Mouse (Mus musculus) activated CD4-positive, CD25-positive, alpha-beta regulatory T cell, adult 4 months (primary cell): ENCODE data around the gene Med29. TPM values are rescaled to one million over a fixed set of nuclear protein-coding genes. Genes with fewer than 3 reads are reported as not detected.

Experiments
- ATAC-seq: one replicate; pipeline ENCODE4 v1.8.0; 2017
- polyA plus RNA-seq, 2 experiments: library from polyadenylated mRNA; unstranded; fragments of 100-300 nt; shearing (Covaris generic); gene quantifications; one replicate each; pipeline ENCODE4 v1.2.1; 2017

The Med29 gene
- polyA plus RNA-seq, 2 experiments from 2014 or later: 29.7 to 30.6 TPM

DNA sequence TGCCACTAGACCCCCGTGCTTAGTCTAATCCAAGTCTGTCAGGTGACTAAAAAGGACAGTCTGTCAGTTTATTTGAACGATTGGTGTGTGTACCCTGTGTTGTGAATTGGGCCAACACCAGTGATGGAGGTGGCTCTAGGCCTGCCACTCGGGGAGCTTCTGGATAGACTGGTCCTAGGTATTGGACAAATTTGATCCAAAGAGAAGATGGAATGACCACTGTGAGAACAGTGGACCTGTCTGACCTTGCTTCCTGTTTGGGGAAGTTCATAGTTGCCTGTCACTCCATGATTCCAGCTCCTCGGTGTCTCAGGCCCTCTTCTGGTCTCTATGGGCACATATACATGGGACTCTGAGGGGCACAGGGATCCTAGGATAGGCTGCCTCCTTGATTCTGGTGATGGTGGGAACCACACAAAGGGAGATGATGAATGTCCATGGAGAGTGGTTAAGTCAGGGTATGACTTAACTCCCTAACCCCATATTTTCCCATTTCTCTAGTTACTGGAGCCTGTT is 40.8 kb downstream of the Med29 start:
- no peak for ATAC-seq

DNA sequence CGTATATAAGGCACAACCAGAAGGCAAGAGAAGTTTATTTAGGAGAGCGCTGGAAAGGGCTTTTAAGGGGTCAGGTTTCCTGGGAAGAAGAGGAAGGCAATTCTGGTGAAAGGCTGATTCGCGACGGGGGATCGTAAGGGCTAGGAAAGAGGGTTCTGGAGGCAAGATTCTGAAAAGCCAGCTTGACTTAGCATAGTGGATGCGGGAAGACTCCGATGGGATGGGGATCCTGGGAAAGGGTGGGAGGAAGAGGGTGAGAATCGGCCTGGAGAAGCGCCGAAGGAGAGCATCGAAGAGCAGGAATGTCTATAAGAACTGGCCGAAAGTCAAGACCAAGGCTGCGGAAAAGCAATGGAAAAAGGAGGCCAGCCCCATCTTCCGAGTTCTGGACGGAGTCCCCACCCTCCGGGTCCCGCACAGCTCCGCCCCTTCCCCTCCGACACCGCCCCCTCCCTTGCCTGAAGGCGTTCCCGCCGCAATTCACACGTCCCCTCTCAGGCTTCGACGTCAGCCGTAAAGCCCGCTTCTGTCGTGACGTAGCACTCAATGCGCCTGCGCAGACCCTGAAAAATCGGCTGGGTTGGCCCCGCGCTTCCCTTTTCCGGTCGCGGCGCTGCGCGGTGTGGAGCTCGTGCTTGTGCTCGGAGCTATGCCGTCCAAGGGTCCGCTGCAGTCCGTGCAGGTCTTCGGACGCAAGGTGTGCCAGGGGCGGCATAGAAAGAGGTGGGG is 42.2 kb downstream of the Med29 start, which contains the start of gene Rps16:
Gene Rps16, plus strand, starts transcription at position 498 of the 729 bp plus-strand sequence.
- ATAC-seq: peak; percentile 79

DNA sequence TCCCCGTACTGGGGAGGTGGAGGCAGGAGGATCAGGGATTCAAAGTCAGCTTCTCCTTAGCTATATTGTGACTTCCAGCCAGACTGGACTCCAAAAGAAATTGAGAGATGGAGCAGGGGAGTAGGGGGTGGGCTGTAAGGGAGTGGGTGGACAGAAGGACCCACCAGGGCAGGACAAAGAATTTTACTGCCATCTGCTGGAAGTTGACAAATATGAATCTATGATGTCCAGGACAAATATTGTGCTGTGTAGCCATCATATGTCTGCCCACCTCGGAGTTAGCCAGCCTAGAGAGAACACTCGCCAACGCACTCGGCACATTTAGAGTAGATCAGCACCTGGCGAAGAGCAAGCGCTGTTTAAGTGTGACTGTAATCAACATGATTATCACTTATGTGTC is 43.9 kb downstream of the Med29 start:
- no peak for ATAC-seq

DNA sequence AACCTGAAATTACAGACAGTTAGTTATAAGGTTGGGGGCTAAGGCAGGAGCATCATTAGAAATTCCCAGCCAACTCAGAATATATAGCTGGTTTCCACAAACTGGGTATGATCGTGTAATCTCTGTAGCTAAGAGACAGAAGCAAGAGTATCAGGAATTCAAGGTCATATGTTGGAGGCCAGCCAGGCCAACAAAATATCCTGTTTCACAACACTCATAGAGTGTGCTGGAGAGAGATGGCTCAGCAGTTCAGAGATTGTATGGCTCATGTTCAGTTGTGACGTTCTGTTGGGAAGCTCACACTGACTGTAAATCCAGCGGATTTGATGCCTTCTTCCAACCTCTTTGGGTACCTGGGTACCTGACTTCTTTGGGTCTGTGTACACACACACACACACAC is 44.8 kb downstream of the Med29 start:
- ATAC-seq: no peak

DNA sequence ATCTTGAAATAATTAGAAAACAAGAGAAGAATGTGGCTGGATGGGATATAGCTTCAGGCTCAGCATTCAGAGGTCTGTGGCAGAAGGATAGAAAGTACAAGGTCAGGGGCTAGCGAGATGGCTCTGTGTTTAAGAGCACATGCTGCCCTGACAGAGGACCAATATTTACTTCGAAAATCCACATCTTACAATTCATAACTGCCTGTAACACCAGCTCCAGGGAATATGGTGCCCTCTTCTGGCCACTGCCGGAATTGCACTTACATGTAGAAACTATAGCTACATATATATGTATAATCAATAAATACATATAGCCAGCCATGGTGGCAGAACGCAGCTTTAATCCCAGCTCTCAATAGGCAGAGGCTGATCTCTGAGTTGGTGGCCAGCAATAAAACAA is 47.9 kb downstream of the Med29 start:
- peak; percentile 65 for ATAC-seq

DNA sequence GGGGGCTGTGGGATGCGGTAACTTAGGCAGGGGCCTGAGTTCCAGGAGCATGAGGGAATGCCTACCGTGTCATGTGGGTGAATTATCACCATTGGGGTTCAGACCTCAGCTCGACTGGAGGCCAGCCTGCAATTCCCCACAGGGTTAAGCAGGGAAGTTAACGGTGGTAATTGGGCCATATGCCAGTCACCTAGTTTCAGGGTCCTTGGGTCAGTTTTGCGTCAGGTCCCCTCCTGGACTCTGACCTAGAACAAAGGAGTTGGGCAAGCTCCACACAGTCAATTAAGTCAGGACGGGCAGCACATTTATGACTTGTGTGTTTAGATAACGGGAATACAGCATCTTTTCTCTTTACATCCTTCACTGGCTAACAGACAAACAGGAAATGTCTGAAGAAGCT is 51.1 kb downstream of the Med29 start:
- ATAC-seq: no peak

DNA sequence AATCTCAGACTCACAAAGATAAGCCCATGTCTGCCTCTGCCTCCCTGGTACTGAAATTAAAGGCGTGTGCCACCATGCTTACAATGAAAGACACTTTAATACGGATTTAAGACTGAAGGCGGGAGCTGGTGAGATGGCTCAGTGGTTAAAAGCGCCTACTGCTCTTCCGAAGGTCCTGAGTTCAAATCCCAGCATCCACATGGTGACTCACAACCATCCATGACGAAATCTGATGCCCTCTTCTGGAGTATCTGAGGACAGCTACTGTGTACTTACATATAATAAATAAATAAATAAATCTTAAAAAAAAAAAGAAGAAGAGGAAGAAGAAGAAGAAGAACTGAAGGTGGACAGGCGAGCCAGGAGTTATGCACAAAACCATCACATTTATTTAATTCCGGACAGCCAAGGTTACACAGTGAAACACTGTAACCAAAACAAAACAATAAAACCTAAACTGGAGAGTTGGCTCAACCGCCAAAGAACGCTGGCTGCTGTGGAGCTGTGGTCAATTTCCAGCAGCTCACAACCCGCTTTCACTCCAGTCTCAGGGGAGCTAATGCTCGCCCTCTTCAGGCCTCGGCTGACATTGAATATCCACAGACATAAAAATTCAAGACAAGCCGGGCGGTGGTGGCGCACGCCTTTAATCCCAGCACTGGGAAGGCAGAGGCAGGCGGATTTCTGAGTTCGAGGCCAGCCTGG is 53.1 kb downstream of the Med29 start:
- ATAC-seq: peak; percentile 34

DNA sequence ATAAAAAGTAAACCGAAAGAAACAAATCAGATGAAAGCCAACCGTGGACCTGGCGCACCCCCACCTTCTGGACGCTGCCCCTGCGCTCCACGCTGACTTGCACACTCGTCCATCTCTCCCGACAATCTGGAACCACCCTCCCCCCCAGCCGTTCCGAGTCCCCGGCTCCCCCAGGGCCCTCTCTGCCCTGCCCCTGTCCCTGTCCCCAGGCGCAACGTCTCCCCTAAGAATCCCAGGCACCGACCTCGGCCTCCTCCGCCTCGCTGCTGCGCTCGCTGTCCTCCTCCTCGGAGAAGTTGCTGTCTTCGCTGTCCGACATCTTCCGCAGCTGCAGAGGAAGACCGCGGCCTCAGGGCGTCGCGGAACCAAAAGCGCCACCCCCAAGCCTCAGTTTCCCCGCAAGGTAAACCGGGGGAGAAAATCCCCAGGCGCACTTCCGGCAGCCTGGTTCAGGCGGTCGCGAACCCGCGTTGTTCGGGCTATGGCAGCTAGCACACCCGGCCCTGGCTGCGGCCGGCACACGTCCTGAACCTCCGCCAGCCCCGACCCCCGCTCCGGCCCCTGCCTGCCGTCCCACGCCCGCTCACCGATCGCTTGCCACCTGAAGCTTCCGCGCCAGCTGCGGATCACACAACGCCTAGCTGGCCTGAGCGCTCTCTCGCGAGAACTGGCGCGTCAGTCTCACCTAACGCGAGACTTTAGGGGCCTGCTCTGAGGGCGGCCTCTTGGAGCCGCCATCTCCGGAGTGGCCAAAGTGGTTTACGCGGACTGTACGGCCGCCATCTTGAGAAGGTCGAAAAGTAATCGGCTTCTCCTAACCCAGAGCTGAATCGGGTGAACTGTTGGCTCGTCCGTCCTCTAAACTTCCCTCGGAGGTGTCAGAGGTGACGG is 54.2 kb downstream of the Med29 start, which contains the start of gene Supt5:
Gene Supt5, minus strand, starts transcription at position 639 of the 891 bp plus-strand sequence.
- peak; percentile 99 for ATAC-seq

Other genes starting within 250 kb of the Med29 start
- 10 to 100 TPM; 57.9 to 70.7 TPM for gene Fbl, start 223.0 kb downstream of the Med29 start, polyA plus RNA-seq
- gene Dyrk1b, start 213.2 kb downstream of the Med29 start, polyA plus RNA-seq: 1 to 10 TPM; 1.2 to 1.5 TPM
- gene Eid2, start 124.8 kb downstream of the Med29 start, polyA plus RNA-seq: under 1 TPM; 0.36 to 0.48 TPM
- gene Eid2b, start 115.0 kb downstream of the Med29 start, polyA plus RNA-seq: 1 to 10 TPM; 1.0 to 1.1 TPM
- gene Selenov, start 101.5 kb downstream of the Med29 start, polyA plus RNA-seq: not detected
- gene Dll3, start 90.5 kb downstream of the Med29 start, polyA plus RNA-seq: under 1 TPM in 1 of 2 experiments, not detected in 1; 0.17 TPM
- gene Timm50, start 80.6 kb downstream of the Med29 start, polyA plus RNA-seq: 10 to 100 TPM; 31.2 to 41.1 TPM
- 100 to 1,000 TPM in 1 of 2 experiments, 10 to 100 TPM in 1; 68.7 to 110 TPM for gene Supt5, start 54.0 kb downstream of the Med29 start, polyA plus RNA-seq
- 1,000 to 10,000 TPM; 1,380 to 1,513 TPM for gene Rps16, start 42.1 kb downstream of the Med29 start, polyA plus RNA-seq
- 10 to 100 TPM; 61.5 to 70.3 TPM for gene Plekhg2, start 20.1 kb downstream of the Med29 start, polyA plus RNA-seq
- gene Zfp36, start 12.5 kb downstream of the Med29 start, polyA plus RNA-seq: 100 to 1,000 TPM; 107 to 125 TPM
- gene Paf1, start 243 bp upstream of the Med29 start, polyA plus RNA-seq: 10 to 100 TPM; 49.2 to 65.4 TPM
- 100 to 1,000 TPM; 694 to 773 TPM for gene Gmfg, start 44.7 kb upstream of the Med29 start, polyA plus RNA-seq
- gene Lrfn1, start 59.3 kb upstream of the Med29 start, polyA plus RNA-seq: not detected
- not detected for gene Ifnl2, start 117.7 kb upstream of the Med29 start, polyA plus RNA-seq
- not detected for gene Ifnl3, start 130.1 kb upstream of the Med29 start, polyA plus RNA-seq
- not detected for gene Sycn, start 148.2 kb upstream of the Med29 start, polyA plus RNA-seq
- gene Nccrp1, start 154.5 kb upstream of the Med29 start, polyA plus RNA-seq: not detected
- gene Samd4b, start 205.4 kb upstream of the Med29 start, polyA plus RNA-seq: 1 to 10 TPM; 6.2 to 7.4 TPM
- 1 to 10 TPM; 2.3 to 2.8 TPM for gene Pak4, start 205.5 kb upstream of the Med29 start, polyA plus RNA-seq
- not detected for gene Acp7, start 238.6 kb upstream of the Med29 start, polyA plus RNA-seq